Mouse (Mus musculus) neural tube, embryonic 15.5 days (tissue): Measurements from ENCODE around the gene Mepe. TPM values are rescaled to one million over a fixed set of nuclear protein-coding genes. Genes with fewer than 3 reads are reported as not detected.

Experiments used
- ATAC-seq: fragments of 200-750 bp; cut with Nextera tagmentation; 2 replicates; pipeline ENCODE4 v1.8.0; 2017; ENCODE audit warnings: mild to moderate bottlenecking, moderate TSS enrichment, moderate library complexity; ENCODE audit not compliant: low FRiP score
- H3K27ac ChIP-seq: fragments of 300-500 bp; sonication (generic); replicated peaks from 2 replicates; pipeline ENCODE4 v1.5.1; 2015; ENCODE audit warnings: mild to moderate bottlenecking, inconsistent platforms
- H3K27me3 ChIP-seq: fragments of 300-500 bp; sonication (generic); replicated peaks from 2 replicates; pipeline ENCODE4 v1.6.1; 2015; ENCODE audit warnings: inconsistent platforms
- H3K36me3 ChIP-seq: fragments of 300-500 bp; sonication (generic); 2 replicates; pipeline ENCODE4 v1.6.1; 2015; ENCODE audit warnings: inconsistent platforms
- H3K4me1 ChIP-seq: fragments of 300-500 bp; sonication (generic); 2 replicates; pipeline ENCODE4 v1.6.1; 2015; ENCODE audit warnings: inconsistent platforms
- H3K4me2 ChIP-seq: fragments of 300-500 bp; sonication (generic); 2 replicates; pipeline ENCODE4 v1.6.1; 2015; ENCODE audit warnings: inconsistent platforms, mild to moderate bottlenecking, moderate library complexity
- H3K4me3 ChIP-seq: fragments of 300-500 bp; sonication (generic); replicated peaks from 2 replicates; pipeline ENCODE4 v1.5.1; 2015; ENCODE audit warnings: mild to moderate bottlenecking, inconsistent platforms
- H3K9ac ChIP-seq: fragments of 300-500 bp; sonication (generic); replicated peaks from 2 replicates; pipeline ENCODE4 v1.6.1; 2015; ENCODE audit warnings: mild to moderate bottlenecking, inconsistent platforms
- H3K9me3 ChIP-seq: fragments of 300-500 bp; sonication (generic); replicated peaks from 2 replicates; pipeline ENCODE4 v1.6.1; 2016; ENCODE audit warnings: inconsistent platforms
- WGBS: fragments of 180-500 bp; shearing (Covaris S2); methylation state at CpG from one replicate; pipeline ENCODE4 v1.1.7; 2015; ENCODE audit warnings: mixed read lengths; 5-methylcytosine and 5-hydroxymethylcytosine counted together
- microRNA-seq: library from miRNA; unstranded; fragments of <30 nt; microRNA quantifications from one replicate; pipeline ENCODE4, GENCODE M21; 2017
- polyA plus RNA-seq: library from polyadenylated mRNA; unstranded; fragments of >200 nt; fragmentation: Nextera tagmentation; extraction: Ambion mirVana; gene quantifications from 2 replicates; pipeline ENCODE4 v1.2.1, GENCODE M21; 2015

The Mepe gene
- polyA plus RNA-seq, 1 experiment from 2014 or later, result not detected

DNA sequence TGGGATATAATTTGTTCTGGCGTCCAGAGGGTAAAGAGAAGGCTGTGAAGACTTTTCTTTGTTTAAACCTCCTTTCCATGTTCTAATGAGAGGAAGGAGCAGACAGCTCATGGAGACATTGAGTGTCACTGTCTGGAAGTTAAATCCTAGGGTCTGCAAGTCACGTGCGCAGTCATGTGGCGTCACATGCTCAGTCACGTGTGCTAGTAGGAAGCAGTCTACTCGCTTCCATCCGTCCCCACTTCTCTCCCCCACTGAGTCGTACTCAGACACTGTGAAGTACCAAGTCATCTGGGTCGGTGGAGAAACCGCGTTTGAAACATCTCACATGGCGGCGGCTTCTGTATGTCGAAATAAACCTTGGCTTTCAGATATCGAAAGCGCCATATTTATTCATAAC, 60.4 kb downstream of the Mepe start:
- ATAC-seq, result no peak
- Histone ChIP-seq H3K4me2 (no peak overlapping the region), H3K9ac (no peak overlapping the region), H3K4me3 (no peak overlapping the region), H3K27ac (no peak overlapping the region), H3K36me3 (no peaks in the 10 kb centered on the region), H3K4me1 (no peaks in the 10 kb centered on the region), H3K9me3 (no peaks in the 10 kb centered on the region), H3K27me3 (no peaks in the 10 kb centered on the region)
- WGBS, result 84% methylated on average over 16 of the region's 16 CpGs

DNA sequence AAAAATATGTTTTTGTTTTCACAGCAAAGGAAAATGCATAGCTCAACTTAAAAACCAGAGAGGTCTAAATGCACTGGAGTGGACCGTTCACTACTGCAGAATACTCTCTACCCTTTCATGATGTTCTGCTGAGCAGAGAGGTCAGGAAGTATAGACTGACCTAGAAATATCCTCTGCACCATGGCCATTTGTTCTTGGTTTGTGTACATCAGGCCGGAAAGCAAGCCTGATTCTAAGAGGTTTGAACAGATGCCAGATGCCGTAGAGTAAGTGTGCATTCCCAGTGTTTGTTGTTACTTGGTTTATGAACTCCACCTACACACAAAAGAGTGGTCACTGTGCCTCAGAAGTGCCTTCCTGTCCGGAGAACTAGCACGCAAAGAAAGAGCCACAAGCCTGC, 61.8 kb downstream of the Mepe start:
- no peaks in the 10 kb centered on the region for H3K9me3 ChIP-seq
- H3K4me2 ChIP-seq, result no peak overlapping the region
- no peak for ATAC-seq
- no peak overlapping the region for H3K27ac ChIP-seq
- H3K36me3 ChIP-seq, result no peaks in the 10 kb centered on the region
- no peak overlapping the region for H3K9ac ChIP-seq
- H3K27me3 ChIP-seq, result no peaks in the 10 kb centered on the region
- no peak overlapping the region for H3K4me3 ChIP-seq
- H3K4me1 ChIP-seq, result no peaks in the 10 kb centered on the region
- WGBS, result 74% methylated on average over 5 of the region's 5 CpGs

Small RNAs within 50 kb of the gene (microRNA-seq; reads per million reads assigned to microRNA genes)
- gene Gm23616, result not detected

Other genes with a start within 250 kb of the Mepe start
- not detected in 2 replicates for gene Gm17660, start 247.7 kb upstream of the Mepe start, polyA plus RNA-seq
- gene Sparcl1, start 211.6 kb upstream of the Mepe start, polyA plus RNA-seq, result 479 and 515 TPM in 2 replicates
- not detected in 2 replicates for gene Dspp, start 154.6 kb upstream of the Mepe start, polyA plus RNA-seq
- 0.59 and 0.91 TPM in 2 replicates for gene Dmp1, start 122.7 kb upstream of the Mepe start, polyA plus RNA-seq
- gene Ibsp, start 26.2 kb upstream of the Mepe start, polyA plus RNA-seq, result 13.7 and 24.2 TPM in 2 replicates
- 20.5 and 23.8 TPM in 2 replicates for gene Spp1, start 109.8 kb downstream of the Mepe start, polyA plus RNA-seq
- 8.7 and 8.8 TPM in 2 replicates for gene Pkd2, start 134.1 kb downstream of the Mepe start, polyA plus RNA-seq
- gene BC005561, start 183.0 kb downstream of the Mepe start, polyA plus RNA-seq, result 11.7 and 13.2 TPM in 2 replicates